Mouse (Mus musculus): ENCODE data around the gene Jakmip3.

- TF ChIP-seq CTCF (IDR thresholded peaks at IDR 0.05; ENCODE audit: extremely low read depth, insufficient read length, insufficient replicate concordance, low read depth, low read length) (no peak), POLR2A (IDR thresholded peaks at IDR 0.05; ENCODE audit: low read depth, low read length) (no peak)
These were observed 62.7 kb downstream of the Jakmip3 start for GRCm38 (mm10) chr7:139003250-139003649.
